Mouse (Mus musculus) brain, embryonic 14.5 days (tissue): ENCODE results near the gene Sergef. TPM values are rescaled to one million over a fixed set of nuclear protein-coding genes. Genes with fewer than 3 reads are reported as not detected.

Experiments used
- DNase-seq: peaks from one replicate; pipeline ENCODE4 v3.0.0-alpha.2; 2011; ENCODE audit warnings: low read depth
- CTCF ChIP-seq: fragments of 200-500 bp; IDR thresholded peaks from 2 replicates; pipeline ENCODE4 v1.5.1; 2012; ENCODE audit warnings: inconsistent platforms, mild to moderate bottlenecking, moderate library complexity, borderline replicate concordance; ENCODE audit not compliant: insufficient read depth, insufficient read length; ENCODE audit errors: extremely low read depth
- POLR2A ChIP-seq: fragments of 200-500 bp; IDR thresholded peaks from 2 replicates; pipeline ENCODE4 v1.6.1; 2012; ENCODE audit warnings: mild to moderate bottlenecking, inconsistent platforms, borderline replicate concordance; ENCODE audit not compliant: poor library complexity, insufficient read depth, insufficient read length, severe bottlenecking; ENCODE audit errors: extremely low read depth
- polyA plus RNA-seq: library from polyadenylated mRNA; depleted of rRNA; stranded (reverse); fragments of >200 nt; gene quantifications from 2 replicates; pipeline ENCODE4 v1.2.3, GENCODE M21; 2012

Sergef gene
- polyA plus RNA-seq, 1 experiment = 32.8 TPM

- peak; percentile 80 for DNase-seq
- TF ChIP-seq CTCF = no peak
- no peak for TF ChIP-seq POLR2A
Measured at GRCm38 (mm10) chr7:46448922-46449645, 190.5 kb downstream of the Sergef start.

GRCm38 (mm10) chr7:46447473-46448165 lies 192.0 kb downstream of the Sergef start:
- DNase-seq = no peak
- TF ChIP-seq CTCF = no peak
- TF ChIP-seq POLR2A = no peak

- no peak for TF ChIP-seq POLR2A
- TF ChIP-seq CTCF = no peak
- DNase-seq = no peak
Measured at GRCm38 (mm10) chr7:46445896-46446295, 193.7 kb downstream of the Sergef start.

GRCm38 (mm10) chr7:46443163-46443562 lies 196.4 kb downstream of the Sergef start:
- DNase-seq = no peak
- TF ChIP-seq POLR2A (no peak), CTCF (no peak)

GRCm38 (mm10) chr7:46438537-46439141 lies 201.0 kb downstream of the Sergef start:
- TF ChIP-seq CTCF (no peak), POLR2A (no peak)
- DNase-seq = no peak

GRCm38 (mm10) chr7:46435833-46436232 lies 203.8 kb downstream of the Sergef start:
- TF ChIP-seq POLR2A (no peak), CTCF (no peak)
- DNase-seq = no peak

- DNase-seq = peak; percentile 71
- no peak for TF ChIP-seq POLR2A
- no peak for TF ChIP-seq CTCF
Measured at GRCm38 (mm10) chr7:46433874-46434273, 205.7 kb downstream of the Sergef start.

GRCm38 (mm10) chr7:46425012-46425411 lies 214.6 kb downstream of the Sergef start:
- DNase-seq = peak; percentile 37
- no peak for TF ChIP-seq CTCF
- no peak for TF ChIP-seq POLR2A

GRCm38 (mm10) chr7:46423951-46424350 lies 215.7 kb downstream of the Sergef start:
- TF ChIP-seq POLR2A = no peak
- no peak for TF ChIP-seq CTCF
- peak; percentile 22 for DNase-seq

GRCm38 (mm10) chr7:46422764-46423412 lies 216.7 kb downstream of the Sergef start:
- TF ChIP-seq CTCF (peak; percentile 76), POLR2A (no peak)
- DNase-seq = peak; percentile 72
